Mouse (Mus musculus) heart, adult 2 months (tissue): Measurements from ENCODE around the gene Surf2. TPM values are rescaled to one million over a fixed set of nuclear protein-coding genes. Genes with fewer than 3 reads are reported as not detected.

Source experiments
- DNase-seq, 2 experiments: peaks; one replicate each; pipeline ENCODE4 v3.0.0; 2021
- H3K27ac ChIP-seq: fragments of 200-600 bp; 2 replicates; pipeline ENCODE4 v1.8.1; 2022
- H3K27me3 ChIP-seq: fragments of 200-500 bp; 2 replicates; pipeline ENCODE4 v1.6.1; 2012; ENCODE audit warnings: mild to moderate bottlenecking, low read length, inconsistent platforms, mixed read lengths; ENCODE audit not compliant: control insufficient read depth, insufficient read depth
- H3K36me3 ChIP-seq: fragments of 200-500 bp; 2 replicates; pipeline ENCODE4 v1.6.1; 2012; ENCODE audit warnings: low read length, inconsistent platforms; ENCODE audit not compliant: control insufficient read depth, insufficient read depth
- H3K4me1 ChIP-seq: fragments of 200-500 bp; 2 replicates; pipeline ENCODE4 v1.6.1; 2011; ENCODE audit warnings: low read length; ENCODE audit not compliant: control insufficient read depth, insufficient read depth
- H3K4me3 ChIP-seq: fragments of 200-600 bp; 2 replicates; pipeline ENCODE4 v1.8.1; 2022
- H3K79me2 ChIP-seq: fragments of 200-500 bp; replicated peaks from 2 replicates; pipeline ENCODE4 v1.6.1; 2012; ENCODE audit warnings: mild to moderate bottlenecking, inconsistent platforms, low read length, moderate library complexity, mixed read lengths; ENCODE audit not compliant: control insufficient read depth, insufficient read depth
- H3K9ac ChIP-seq: fragments of 200-500 bp; 2 replicates; pipeline ENCODE4 v1.6.1; 2012; ENCODE audit warnings: low read depth, mild to moderate bottlenecking, control low read depth, inconsistent platforms, low read length, mixed read lengths
- CTCF ChIP-seq: fragments of 200-600 bp; IDR thresholded peaks from 2 replicates; pipeline ENCODE4 v1.8.1; 2022; ENCODE audit warnings: antibody characterized with exemption, mild to moderate bottlenecking, moderate library complexity
- EP300 ChIP-seq: fragments of 200-500 bp; IDR thresholded peaks from 2 replicates; pipeline ENCODE4 v1.6.1; 2011; ENCODE audit warnings: low read depth, low read length, control low read depth; ENCODE audit not compliant: insufficient read depth
- POLR2A ChIP-seq: fragments of 200-500 bp; IDR thresholded peaks from 2 replicates; pipeline ENCODE4 v1.6.1; 2011; ENCODE audit warnings: mild to moderate bottlenecking, low read depth, low read length, control low read depth; ENCODE audit not compliant: insufficient read depth
- WGBS: fragments of 180-500 bp; shearing (Covaris S2); methylation state at CpG from one replicate; pipeline ENCODE4 v1.1.7; 2018; 5-methylcytosine and 5-hydroxymethylcytosine counted together
- intact Hi-C: fragments of 180-260 bp; cut with DNase I; formaldehyde crosslinking; loops from one replicate; pipeline ENCODE4 v1.15.1; 2025
- polyA plus RNA-seq: library from polyadenylated mRNA; depleted of rRNA; stranded (reverse); fragments of >200 nt; gene quantifications from 2 replicates; pipeline ENCODE4 v1.2.3, GENCODE M21; 2012
- total RNA-seq, 2 experiments: library from RNA; stranded (reverse); gene quantifications; 2 replicates each; pipeline ENCODE4 v1.2.3; 2021

Surf2 gene
- total and polyA plus RNA-seq, 3 experiments: 15.2 to 21.6 (median 16.8) TPM

- TF ChIP-seq EP300 (no peak), POLR2A (no peak), CTCF (no peak)
- intact Hi-C loops: loop anchor here (10.0 kb wide), 2 partner anchors 256 to 456 kb away; partner anchors contain the start of gene Sec16a
- 20% methylated on average over 1 of the region's 1 CpGs for whole genome bisulfite sequencing
These were observed 15.4 kb upstream of the Surf2 start for GRCm38 (mm10) chr2:26900731-26901130.

GRCm38 (mm10) chr2:26901834-26902400 lies 14.2 kb upstream of the Surf2 start:
- intact Hi-C loops: loop anchor here (2.0 to 10.0 kb wide), 3 partner anchors 63 to 457 kb away; partner anchors contain the start of genes Rexo4 and Sec16a
- 9% methylated on average over 7 of the region's 7 CpGs for WGBS
- no peaks in the 10 kb centered on the region for H3K79me2 ChIP-seq

More at GRCm38 (mm10) chr2:26900731-26901130, 15.4 kb upstream of the Surf2 start:
- Histone ChIP-seq H3K9ac (no peak overlapping the region), H3K4me1 (peaks cover 6% of the 10 kb centered on the region), H3K27me3 (no peaks in the 10 kb centered on the region), H3K79me2 (no peaks in the 10 kb centered on the region), H3K27ac (no peak overlapping the region), H3K36me3 (no peaks in the 10 kb centered on the region; the same call in 1 of the 2 replicates), H3K4me3 (no peak overlapping the region)
- no peak for DNase-seq

DNA sequence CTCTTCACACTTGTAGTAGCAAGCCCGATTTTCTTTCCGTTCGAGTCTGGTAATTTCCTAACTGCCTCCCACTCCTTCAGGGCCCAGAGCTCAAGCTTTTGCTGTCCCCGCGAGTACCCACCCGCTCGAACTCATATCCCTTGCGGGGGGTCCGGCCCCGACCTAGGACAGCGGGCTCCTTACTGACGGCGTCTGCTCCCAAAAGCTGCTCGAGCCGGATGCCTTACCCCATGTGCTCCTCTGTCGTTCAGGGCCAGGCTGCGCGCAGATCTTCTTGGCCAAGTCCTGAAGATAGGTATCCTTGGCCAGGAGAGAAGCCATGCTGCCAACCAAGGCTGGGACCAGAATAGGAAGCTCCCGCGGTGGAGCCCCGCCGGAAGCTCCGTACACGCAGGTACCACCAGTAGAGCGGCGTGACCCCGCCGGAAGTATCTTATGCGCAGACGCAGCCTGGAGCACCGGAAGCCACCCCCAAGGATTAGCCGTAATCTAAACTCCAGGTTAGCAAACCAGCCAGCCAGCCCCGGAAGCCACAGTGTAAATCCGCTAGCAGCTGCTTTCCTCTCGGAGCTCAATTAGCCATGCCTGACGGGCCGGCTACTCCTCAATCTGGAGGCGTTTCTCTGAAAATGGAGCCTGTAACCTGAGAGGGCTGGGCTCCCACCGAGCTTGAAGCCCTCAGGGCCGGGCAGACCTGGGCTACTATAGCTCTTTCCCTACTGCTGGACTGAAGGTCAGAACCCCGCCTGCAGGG lies 13.5 kb upstream of the Surf2 start, which contains the start of gene Surf6:
Surf6 (minus strand) TSS at position 413 of the 754 bp plus-strand sequence.
- H3K27ac ChIP-seq: peak within 1 kb of the TSS; percentile 83
- peak within 1 kb of the TSS; percentile 60 for H3K9ac ChIP-seq
- under 1% methylated on average over 41 of the region's 41 CpGs for WGBS
- intact Hi-C loops: loop anchor here (2.0 to 10.0 kb wide), 3 partner anchors 62 to 458 kb away; partner anchors contain the start of genes Rexo4 and Sec16a
- no peaks in the 10 kb centered on the region for H3K27me3 ChIP-seq
- peak within 1 kb of the TSS; percentile 75 for H3K4me3 ChIP-seq
- peak; percentile 94 to 96 for DNase-seq
- TF ChIP-seq CTCF: no peak
- peak; percentile 61; the same call in 1 of the 2 replicates for TF ChIP-seq POLR2A
- TF ChIP-seq EP300: peak; percentile 69
- no peaks in the 10 kb centered on the region for H3K79me2 ChIP-seq
- peaks cover 6% of the 10 kb centered on the region for H3K4me1 ChIP-seq
- H3K36me3 ChIP-seq: no peaks in the 10 kb centered on the region; the same call in 1 of the 2 replicates

More at GRCm38 (mm10) chr2:26901834-26902400, 14.2 kb upstream of the Surf2 start:
- H3K4me3 ChIP-seq: peak overlapping the region; percentile 75
- DNase-seq: no peak
- no peaks in the 10 kb centered on the region for H3K27me3 ChIP-seq
- H3K9ac ChIP-seq: peak overlapping the region; percentile 15; the same call in 1 of the 2 replicates
- TF ChIP-seq CTCF (no peak), EP300 (no peak), POLR2A (no peak)
- H3K4me1 ChIP-seq: peaks cover 6% of the 10 kb centered on the region
- no peaks in the 10 kb centered on the region; the same call in 1 of the 2 replicates for H3K36me3 ChIP-seq
- peak overlapping the region; percentile 83; the same call in 1 of the 2 replicates for H3K27ac ChIP-seq

DNA sequence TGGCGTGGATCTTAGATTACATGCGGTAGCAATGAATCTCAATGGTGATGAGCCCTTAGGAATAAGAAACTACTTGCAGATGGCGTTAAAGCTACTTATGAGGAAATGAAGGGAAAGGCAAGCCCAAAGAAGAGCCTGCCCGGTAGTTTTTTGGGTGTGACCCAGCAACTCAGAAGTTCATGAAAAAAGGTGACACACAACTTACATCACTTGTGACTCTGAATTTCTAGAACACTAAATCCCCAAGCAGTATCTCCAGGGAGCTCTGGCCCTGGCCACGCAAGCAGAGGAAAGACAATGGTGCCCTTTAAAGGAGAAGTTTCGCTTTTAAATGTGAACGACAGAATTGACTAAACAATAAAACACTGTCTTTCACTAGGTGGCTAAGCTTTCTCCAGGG lies 12.9 kb upstream of the Surf2 start:
- peak overlapping the region; percentile 83 for H3K27ac ChIP-seq
- WGBS: 6% methylated on average over 7 of the region's 7 CpGs
- peak overlapping the region; percentile 75 for H3K4me3 ChIP-seq
- H3K4me1 ChIP-seq: peaks cover 6% of the 10 kb centered on the region
- TF ChIP-seq EP300 (no peak), CTCF (no peak), POLR2A (no peak)
- intact Hi-C loops: loop anchor here (2.0 to 10.0 kb wide), 3 partner anchors 61 to 459 kb away; partner anchors contain the start of genes Rexo4 and Sec16a
- no peaks in the 10 kb centered on the region for H3K27me3 ChIP-seq
- peak overlapping the region; percentile 60 for H3K9ac ChIP-seq
- no peak for DNase-seq
- H3K79me2 ChIP-seq: no peaks in the 10 kb centered on the region; the same call in 1 of the 2 replicates
- H3K36me3 ChIP-seq: no peaks in the 10 kb centered on the region; the same call in 1 of the 2 replicates

GRCm38 (mm10) chr2:26905936-26906335 lies 10.2 kb upstream of the Surf2 start:
- Histone ChIP-seq H3K9ac (no peak overlapping the region), H3K4me1 (peaks cover 10% of the 10 kb centered on the region), H3K79me2 (peaks cover 2% of the 10 kb centered on the region; the same call in 1 of the 2 replicates), H3K27ac (no peak overlapping the region), H3K4me3 (no peak overlapping the region), H3K36me3 (no peaks in the 10 kb centered on the region), H3K27me3 (no peaks in the 10 kb centered on the region)
- WGBS: 89% methylated on average over 2 of the region's 2 CpGs
- DNase-seq: no peak
- TF ChIP-seq EP300 (no peak), POLR2A (no peak), CTCF (no peak)
- intact Hi-C loops: loop anchor here (10.0 kb wide), 2 partner anchors 261 to 461 kb away; partner anchors contain the start of gene Sec16a
